Comparison of ENCODE assay signal across 16 mouse cellular contexts in genomic region chr7:58685967-58686366, GRCm38 (mm10).
"Had no signal": no experiment of that assay in that cellular context is flagged by ENCODE, and none has a peak within 500 bp of the region (broad histone marks: within the 10 kb centered on the region; RNA-seq: fewer than 3 reads in every experiment).

No protein-coding gene starts in this region.

- H3K27ac ChIP-seq: kidney, postnatal 0 days; layer of hippocampus, adult 2 months; limb, embryonic 12.5 days; limb, embryonic 15.5 days; liver, embryonic 14.5 days; neural tube, embryonic 12.5 days; neural tube, embryonic 15.5 days; stomach, embryonic 15.5 days had no signal

- H3K4me3 ChIP-seq: layer of hippocampus, adult 2 months; limb, embryonic 12.5 days; limb, embryonic 15.5 days; neural tube, embryonic 12.5 days; neural tube, embryonic 15.5 days; stomach, embryonic 15.5 days had no signal

- DNase-seq: kidney, adult 9 months; kidney, postnatal 25 days; layer of hippocampus, adult 9-11 months; left cerebral cortex, postnatal 4 days; midbrain, embryonic 14.5 days; right cerebral cortex, adult 18-20 months; right cerebral cortex, postnatal 14 days; right cerebral cortex, postnatal 4 days had no signal

- H3K4me1 ChIP-seq: limb, embryonic 12.5 days; limb, embryonic 15.5 days; neural tube, embryonic 12.5 days; stomach, embryonic 15.5 days had no signal

- H3K27me3 ChIP-seq: limb, embryonic 12.5 days; limb, embryonic 15.5 days; neural tube, embryonic 12.5 days; neural tube, embryonic 15.5 days; stomach, embryonic 15.5 days had no signal

- H3K36me3 ChIP-seq: limb, embryonic 12.5 days; limb, embryonic 15.5 days; neural tube, embryonic 12.5 days; neural tube, embryonic 15.5 days; stomach, embryonic 15.5 days had no signal
